Mouse (Mus musculus) R1 (cell line): ENCODE measurements at regions not wholly inside any gene's neighbourhood (a gene's known extent, or its start where the extent isn't known, plus 50 kb on each side); places are given as distances from the start of the nearest gene placed in this dataset.
A peak's percentile ranks its signal among the peaks of the same experiment; 100 is the strongest.

Source experiments
- DNase-seq: peaks from one replicate; pipeline ENCODE4 v3.0.0-alpha.2; 2018; ENCODE audit warnings: low read depth, low spot score

DNA sequence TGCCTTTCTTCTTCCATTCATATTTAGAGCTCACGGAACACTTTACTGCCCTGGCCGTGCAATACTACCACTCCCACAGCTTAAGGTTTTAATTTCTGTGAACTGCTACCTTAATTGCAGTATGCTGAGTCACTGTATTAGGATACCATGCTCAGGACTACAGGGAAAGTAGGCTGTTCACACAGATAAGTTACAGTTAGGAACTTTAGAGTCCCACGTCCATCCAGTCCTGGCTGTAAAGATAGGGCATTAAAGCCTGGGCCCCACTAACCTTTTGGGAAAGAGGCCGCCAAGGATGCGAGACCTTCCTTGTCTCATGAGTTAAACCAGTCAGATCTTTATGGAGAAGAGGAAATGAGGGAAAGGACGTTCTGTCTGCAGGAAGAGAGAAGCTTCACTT is 574.6 kb downstream of the Stpg2 start:
- DNase-seq, result no peak

DNA sequence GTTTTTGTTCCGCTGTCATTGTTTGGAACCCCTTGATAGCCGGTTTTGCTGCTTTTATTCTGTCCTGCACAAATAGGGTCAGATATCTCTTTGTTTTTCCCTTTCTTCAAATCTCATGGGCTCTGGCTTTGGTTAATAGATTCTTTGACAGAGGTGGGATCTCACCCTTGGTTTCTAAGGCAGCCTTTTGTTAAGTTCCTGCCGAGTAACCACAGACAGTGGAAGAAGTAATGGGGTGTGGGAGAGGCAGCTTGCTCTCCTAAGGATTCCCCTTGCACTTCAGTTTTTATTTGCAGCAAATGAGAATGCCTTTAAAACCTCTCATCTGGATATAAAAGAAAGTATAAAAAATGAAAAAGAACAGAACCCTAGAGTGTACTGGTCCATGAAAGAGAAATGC is 577.9 kb downstream of the Stpg2 start:
- no peak for DNase-seq

DNA sequence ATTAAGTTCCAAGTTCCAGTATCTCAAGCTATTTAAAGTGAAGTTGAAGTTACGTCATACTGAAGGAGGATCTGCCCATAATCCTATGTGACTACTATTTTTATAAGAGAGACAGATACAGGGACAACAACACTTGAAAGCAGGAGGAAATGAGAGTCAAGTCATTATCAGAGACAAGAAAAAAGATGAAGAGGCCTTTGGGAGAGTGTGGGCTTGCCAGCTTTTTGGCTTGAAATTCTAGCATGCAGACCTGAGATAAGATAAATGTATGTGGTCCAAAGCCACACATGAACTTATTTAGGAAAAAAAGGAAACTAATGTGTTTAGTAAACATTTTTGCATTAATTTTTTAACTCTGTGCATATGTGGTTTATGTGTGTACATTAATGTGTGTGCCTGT is 581.0 kb downstream of the Stpg2 start:
- DNase-seq, result no peak

DNA sequence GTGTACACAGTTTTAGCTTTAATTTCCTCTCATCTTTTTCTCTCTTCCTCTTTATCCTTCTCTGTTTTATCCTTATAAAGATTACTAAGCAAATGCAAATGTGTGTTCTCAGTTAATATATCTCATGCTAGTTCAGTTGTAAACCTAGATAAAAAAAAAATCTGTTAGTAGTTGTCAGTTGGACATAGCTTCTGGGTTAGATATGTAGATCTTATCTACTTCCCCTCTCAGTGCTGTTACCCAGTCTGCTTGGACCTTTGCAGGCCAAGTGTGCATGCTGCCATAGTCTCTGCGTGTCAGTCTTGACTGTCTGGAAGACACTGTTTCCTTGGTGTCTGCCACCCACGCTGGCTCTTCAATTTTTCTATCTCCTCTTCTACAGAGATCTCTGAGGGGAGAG is 583.4 kb downstream of the Stpg2 start:
- no peak for DNase-seq

DNA sequence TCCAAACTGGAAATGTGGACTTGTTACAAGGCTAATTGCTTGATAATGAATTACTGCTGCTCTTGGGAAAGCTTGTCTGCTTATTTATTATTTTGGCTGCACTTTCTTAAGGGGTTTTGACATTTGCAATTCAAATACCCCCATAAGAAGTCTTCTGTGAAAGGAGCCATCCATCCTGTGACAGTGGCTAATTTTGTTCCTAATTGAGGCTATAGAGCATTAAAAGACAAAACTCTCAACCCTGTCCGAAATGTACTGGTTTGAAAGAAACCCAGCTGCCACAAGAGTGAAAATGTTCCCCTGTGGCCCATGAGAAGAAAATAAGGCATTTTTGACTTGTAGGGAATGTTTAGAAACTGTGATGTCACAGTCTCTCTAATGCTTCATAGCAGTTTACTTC is 591.2 kb downstream of the Stpg2 start:
- DNase-seq, result no peak

DNA sequence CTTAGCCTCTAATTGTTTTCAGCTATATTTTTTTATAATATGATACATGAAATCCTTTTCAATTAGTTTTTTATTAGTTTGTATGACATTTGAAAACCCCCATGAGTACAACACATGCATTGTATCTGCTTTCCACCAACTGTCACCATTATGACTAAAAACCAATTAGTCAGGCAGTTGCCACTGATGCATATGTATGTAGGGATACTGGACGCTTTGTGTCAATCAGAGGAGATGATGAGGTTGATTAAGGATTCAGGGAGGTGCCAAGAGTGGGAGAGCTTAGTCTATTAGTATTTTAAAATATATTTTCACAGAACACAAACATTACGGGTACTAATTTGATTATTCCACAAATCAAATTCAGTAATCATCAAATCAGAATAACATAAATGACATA is 593.6 kb downstream of the Stpg2 start:
- no peak for DNase-seq

DNA sequence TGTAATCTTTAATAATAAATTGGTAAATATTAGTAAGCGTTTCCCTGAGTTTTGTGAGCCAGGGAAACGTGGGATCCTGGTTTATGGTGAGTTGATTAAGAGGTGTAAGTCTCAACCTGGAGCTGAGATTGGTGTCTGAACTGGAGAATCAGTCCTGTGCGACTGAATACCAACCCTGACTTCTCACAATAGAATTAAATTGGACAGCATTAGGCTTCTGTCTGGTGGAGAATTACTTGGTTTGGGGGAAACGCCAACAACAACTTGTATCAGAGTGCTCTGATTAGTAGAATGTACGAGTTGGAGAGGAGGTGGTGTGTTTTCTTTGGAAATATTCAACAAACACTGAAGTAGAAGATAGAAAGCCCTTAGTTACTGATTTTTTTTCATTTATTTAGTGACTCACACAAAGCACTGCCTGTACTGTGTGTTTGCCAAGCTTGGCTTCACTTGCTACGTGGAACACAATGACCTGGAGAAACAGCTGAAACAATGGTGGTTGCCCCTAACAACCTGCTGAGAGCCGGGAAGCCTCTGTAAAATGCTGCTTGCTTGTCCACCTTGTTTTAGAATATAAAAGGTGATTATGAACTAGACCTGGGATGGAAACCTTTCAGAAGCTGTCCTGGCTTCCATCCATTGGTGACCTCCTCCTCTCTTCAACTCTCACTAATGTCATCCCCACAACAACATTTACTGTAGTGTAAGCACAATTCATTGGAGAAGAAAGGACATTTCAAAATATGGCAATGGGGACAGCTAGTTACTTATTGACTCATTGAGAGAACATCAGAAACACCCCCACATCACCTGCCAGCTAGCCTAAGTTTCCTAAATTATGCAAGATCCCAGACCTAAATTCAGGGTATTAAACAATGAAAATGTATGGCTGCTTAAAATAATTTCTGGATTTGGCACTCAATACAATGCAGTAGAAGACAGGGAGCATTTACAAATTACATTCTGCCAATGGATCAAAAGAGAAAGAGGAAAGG is 597.5 kb downstream of the Stpg2 start:
- peak; percentile 2 for DNase-seq

DNA sequence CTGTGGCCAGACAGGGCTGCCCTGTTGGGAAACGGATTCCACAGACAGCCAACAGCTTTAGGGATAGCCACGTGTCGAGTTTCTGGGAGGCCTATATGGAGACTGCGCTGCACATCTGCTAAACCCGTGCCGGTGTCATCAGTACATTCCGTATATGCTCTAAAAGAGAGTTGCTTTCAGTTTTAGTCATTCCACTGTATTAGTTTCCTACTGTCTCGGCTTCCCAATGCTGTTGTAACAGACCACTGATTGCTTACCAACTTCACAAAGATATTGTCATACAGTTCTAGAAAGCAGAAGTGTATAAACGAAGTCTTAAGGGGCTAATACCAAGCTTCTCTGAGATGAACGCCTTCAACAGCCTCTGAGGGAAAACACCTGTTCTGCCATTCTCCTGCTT is 622.5 kb downstream of the Stpg2 start:
- DNase-seq, result no peak

DNA sequence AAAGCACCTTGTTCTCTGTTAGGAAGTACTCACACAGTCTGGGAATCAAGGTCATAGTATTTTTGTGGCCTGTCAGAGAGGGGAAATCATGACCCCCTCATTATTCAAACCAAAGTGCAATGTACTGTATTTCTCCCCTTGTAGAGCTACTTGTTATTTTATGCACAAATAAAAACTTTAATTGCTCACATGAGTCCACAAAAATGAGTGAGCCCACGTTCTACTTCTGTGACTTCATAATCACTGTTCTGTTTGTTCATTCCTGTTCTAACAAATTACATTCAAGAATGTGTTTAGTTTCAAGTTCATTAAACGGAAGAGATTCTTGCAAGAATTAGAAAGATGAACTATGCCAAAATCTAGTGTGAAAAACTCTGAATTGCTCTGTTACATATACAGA is 623.1 kb downstream of the Stpg2 start:
- no peak for DNase-seq

DNA sequence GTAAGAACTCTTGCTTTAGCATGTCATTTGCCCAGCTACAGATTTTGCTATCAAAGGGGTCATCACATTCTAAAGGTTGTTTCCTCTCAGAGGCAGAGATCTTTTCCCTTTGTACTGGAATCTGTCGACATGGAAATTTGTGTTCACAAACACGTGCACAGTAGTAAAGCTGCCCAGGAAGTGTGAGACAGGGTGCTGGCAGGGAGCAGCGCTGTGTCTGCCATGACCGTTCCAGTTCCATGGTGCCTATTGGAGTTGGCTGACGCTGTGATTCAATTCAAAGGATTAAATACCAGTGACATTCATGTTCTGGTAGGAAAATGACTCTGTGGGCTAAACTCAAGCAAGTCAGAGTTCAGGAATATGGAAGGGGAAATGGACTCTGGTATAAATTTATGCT is 627.1 kb downstream of the Stpg2 start:
- DNase-seq, result no peak

DNA sequence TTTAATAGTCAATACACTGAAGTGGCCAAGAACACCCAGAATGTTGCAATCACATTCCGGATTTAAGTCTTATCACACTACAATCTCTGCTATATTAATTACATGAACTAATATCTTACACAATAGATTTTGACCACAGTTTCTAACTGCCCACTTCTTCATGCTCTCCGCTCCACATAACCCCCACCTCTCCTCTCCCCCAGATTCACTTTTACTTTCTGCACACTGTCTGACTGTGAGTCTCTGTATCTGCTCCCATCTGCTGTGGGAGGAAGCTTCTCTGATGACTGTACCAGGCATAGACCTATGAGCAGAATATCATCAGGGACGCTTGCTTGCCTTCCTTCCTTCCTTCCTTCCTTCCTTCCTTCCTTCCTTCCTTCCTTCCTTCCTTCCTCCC is 636.5 kb downstream of the Stpg2 start:
- no peak for DNase-seq

DNA sequence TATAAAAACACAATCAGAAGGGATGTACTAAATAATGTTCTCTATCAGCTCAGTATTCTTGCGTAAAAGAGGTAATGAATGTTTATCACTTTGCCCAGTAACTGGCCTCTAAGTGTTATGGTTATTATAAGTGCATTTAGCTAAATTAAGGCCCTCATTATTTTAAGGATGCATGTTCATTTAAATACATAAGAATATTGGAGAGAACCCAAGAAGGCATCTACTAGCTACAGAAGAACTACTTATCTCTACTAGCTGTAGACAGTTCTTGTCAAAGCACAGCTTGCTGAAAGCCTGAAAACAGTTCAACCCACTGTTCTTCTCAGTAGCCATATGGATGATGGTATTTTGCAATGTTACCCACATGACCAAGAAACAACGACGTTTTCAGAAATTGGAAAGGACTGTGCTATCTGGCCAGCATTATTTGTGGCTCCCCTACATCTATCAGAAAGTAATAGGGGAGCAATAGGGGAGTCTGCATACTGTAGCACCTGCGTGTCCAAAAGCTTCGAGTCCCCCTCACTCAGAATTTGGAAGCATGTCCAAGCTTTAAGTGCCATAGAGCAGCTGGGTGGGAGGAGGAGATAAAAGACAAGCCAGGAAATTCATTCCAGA is 637.6 kb downstream of the Stpg2 start:
- no peak for DNase-seq

DNA sequence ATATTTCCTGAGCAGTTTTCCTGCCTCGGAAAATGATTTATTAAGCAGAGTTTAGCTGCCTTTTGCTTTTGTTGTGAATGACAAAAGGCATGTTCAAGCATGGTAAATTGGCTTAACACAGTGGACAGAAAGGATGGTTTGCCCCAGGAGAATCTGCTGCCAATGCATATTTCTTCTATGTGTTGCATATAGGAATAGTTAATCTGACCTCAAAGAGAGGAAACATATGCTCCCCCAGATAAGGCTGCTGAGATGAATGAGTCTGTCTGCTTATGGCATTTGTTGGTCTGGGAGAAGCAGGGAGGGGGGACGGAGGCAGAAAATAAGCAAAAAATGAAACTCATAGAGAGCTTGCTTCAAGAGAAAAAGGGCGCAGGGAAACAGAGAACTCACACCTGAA is 638.9 kb downstream of the Stpg2 start:
- no peak for DNase-seq

DNA sequence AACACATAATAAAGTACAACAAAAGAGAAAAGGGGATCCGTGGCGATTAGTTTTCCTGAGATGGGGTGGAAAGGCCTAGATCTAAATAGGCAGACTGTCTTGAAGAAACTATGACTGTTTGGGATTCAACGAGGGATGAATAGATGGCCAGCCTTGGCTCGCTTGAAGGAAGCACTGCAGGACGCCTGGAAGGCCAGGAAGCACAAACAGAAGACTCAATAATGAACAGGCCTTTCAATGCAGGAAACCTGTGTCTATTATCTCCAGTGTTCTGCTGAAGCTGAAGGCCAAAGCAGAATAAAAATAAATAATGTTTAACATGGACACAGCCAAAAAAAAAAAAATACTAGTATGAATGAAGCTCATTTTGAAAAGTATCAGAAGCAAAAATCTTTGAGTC is 642.3 kb downstream of the Stpg2 start:
- DNase-seq, result no peak

DNA sequence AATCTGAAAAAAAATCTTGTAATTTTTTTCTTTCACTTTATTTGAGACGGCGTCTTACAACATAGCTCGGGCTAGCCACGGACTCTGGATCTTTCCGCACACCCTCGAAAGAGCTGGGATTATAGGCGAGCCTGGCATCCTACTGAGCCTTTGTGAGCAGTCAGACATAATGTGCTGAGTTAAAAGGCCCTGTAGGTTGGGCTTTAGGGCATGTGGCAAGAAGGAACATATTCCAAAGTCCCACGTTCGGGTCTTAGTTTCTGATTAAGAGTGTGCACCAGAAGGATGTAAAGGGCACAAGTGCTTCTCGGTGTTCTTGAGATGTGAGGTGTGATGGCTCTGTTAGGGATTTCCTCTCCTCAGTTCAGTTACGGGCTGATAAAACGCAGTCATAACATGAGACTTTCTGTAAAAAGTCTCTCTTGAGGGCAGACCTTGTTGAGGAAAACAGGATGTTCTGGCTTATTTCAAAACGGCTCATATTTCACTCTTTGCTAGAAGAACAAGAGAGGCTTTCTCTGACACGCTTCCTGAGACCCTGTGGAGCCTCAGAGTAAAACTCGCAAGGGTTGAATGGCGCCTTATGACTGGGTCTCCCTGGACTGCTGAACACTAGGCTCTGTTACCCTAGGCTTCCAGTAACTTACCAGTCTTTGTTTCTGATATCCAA is 654.6 kb downstream of the Stpg2 start:
- no peak for DNase-seq

DNA sequence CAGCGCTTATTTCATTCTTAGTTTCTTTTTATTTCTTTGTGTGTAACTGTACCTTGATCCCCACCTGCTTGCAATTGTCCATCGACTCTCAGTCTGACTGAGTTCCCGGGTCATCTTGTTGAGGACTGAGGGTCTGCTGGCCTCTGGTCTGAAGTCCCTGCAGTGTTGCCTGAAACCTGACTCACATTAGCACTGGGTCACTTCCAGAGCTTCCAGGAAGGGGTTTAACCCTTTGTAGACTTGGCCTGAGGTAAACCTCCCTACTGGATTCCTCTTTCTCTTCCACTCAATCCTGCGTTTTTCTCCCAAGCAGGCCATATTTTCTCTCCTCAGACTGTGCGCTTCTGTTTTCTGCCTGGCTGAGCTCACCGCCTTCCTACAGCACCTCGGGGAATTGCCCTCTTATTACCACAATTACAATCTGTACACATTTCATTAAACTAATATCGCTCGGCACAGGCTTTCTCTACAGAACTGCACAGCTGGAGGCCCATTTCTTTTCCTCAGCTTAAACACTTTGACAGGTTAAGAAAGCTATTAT is 655.4 kb downstream of the Stpg2 start:
- no peak for DNase-seq

DNA sequence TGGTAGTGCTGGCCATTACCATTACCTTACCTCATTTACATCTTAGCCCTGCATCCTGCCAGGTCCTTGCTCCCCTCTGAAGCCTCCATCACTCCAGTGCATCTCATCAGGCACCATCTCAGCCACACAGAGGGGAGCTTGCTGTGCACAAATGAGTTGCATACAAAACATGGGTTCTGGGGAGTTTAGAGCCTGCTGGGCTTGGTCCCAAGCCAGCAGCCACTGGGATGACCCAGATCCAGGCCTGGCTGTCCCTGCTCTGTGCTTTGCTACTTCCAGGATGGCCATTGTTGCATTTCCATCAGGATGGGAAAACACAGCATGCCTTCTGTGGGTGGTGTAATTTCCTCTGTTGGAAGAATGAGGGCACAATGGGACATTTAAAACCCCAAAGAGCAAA is 660.8 kb downstream of the Stpg2 start:
- DNase-seq, result no peak

DNA sequence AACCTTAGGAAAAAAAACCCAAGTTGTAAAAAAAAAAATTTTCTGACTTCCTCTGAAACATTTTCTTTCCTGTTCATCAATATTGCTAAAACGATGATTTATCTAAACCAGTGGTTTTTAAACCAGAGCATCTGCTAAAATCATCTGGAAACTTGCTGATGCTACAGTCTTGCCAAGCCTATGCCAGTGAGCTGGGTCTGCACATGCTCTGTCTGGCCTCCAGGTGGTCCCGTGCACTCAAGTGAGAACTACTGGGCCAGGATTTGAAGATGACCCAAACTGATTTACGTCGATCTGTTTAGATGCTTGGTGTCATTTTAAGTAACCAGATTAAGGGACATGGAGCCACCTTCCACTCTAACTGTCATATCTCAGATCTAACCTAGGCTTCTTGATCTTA is 661.5 kb downstream of the Stpg2 start:
- DNase-seq, result no peak

DNA sequence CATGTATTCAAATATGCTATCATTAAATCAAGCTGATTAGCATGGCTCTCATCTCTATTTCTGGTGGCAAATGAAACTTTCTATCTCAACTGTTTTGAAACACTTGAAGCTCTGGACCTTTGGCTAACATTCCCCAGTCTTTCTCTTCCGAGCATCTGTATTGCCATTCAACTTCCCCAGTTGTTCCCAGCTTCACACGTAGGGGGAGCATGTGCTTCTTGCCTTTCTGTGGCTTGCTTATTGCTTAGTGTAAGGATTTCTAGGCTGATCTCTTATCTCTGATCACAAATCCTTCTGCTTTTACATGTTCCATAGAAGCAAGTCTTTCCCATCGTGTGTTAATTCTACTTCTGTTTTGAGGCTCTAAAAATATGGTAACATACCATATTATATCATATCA is 662.0 kb downstream of the Stpg2 start:
- DNase-seq, result no peak

DNA sequence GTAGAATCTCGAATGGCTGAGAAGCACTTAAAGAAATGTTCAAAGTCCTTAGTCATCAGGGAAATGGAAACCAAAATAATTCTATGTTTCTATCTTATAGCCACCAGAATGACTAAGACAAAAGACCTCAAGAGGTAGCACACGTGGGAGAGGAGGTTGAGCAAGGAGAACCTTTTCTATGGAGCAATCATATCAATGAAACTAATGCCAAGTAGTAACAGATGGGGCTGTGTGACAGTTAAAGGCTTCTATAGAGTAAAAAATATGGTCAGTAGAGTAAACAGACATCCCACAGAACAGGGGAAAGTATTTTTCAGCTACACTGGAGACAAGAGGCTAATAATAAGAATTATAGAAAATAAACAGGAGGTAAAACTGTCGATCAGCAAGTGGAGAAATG is 664.3 kb downstream of the Stpg2 start:
- DNase-seq, result no peak

DNA sequence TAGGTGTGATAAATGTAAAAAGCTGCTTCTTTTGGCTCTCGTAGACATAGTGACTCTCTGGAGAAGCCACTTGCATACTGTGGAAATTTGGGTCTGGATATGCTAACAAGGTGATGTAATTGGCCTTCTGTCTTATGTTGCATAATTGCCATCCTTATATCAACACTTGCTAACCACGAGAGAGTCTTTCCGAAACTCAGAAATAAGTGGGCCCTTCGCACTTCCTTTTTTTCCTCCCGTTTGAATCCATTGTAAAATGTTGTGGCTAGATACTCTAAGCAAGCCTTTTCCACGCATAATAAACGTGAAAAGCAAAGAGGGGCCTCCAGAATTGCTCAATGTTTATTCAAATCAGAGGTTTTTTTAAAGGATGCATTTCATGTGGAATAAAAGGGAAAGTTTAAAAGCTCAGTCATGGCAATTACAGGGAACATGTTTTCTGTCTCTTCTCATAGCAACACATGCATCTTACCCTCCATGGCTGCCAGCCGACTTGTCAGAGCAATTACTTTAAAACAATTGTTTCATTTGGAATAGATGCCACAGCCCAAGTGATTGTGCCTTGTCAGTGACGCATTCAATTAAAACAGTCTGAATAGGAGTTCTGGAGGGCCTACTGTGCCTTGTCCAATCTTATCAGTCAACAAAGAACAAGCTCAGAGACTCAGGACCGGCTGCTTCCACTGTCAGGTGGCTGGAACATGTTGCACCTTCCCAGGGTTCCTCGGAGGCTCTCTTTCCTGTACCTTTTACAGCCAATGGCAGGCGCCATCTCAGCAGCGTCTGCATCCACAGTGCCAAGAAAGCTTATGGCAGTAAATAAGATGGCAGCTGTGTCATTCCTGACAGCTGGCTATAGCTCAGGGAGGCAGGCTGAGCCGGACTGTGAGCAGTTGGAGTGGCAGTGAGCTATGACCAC is 680.7 kb downstream of the Stpg2 start:
- DNase-seq, result no peak
